Mouse (Mus musculus) left cerebral cortex, postnatal 25 days (tissue): ENCODE data around the gene Gng7. TPM values are rescaled to one million over a fixed set of nuclear protein-coding genes. Genes with fewer than 3 reads are reported as not detected.
"Not testable (repeated sequence)": the region's sequence is repeated elsewhere in the genome, so short reads cannot be mapped to it uniquely, and the experiment has no call there.

ENCODE experiments used
- DNase-seq, 2 experiments: peaks; one replicate each; pipeline ENCODE4 v3.0.0; 2022; ENCODE audit warnings: low spot score in 2 of 2, mixed read lengths in 1 of 2
- intact Hi-C: fragments of 180-260 bp; cut with DNase I; formaldehyde crosslinking; loops from one replicate; pipeline ENCODE4 v1.15.1; 2025
- total RNA-seq, 2 experiments: library from RNA; stranded (reverse); gene quantifications; 2 replicates each; pipeline ENCODE4 v1.2.3; 2021

Gng7 gene
- total RNA-seq, 2 experiments from 2014 or later: 83.8 to 196 TPM

DNA sequence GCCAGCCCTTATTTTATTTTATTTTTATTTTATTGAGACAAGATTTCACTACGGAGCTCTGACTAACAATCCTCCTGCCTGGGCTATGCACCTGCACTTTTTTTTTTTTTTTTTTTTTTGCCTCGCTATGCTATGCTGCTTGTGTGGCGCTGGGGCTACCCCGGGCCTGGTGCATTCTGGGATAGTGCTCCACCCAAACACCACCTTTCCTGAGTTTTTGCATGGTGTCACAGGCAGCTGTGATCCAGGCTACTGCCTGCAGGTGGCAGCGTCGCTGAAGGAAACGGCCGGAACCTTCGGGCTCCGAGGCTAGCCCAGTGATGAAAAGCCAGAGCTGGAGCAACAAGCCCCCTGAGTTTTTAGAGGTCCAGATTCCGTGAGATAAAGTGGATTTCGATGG is 16.0 kb downstream of the Gng7 start:
- intact Hi-C loops: loop anchor here (1.0 to 5.0 kb wide), 3 partner anchors 43 to 241 kb away; partner anchors contain the start of gene Dot1l
- DNase-seq: peak in 1 of 2 experiments; percentile 79

GRCm38 (mm10) chr10:80998021-80998420 is 16.7 kb downstream of the Gng7 start:
- intact Hi-C loops: loop anchor here (2.0 to 5.0 kb wide), 2 partner anchors 177 to 241 kb away; partner anchors contain the start of gene Dot1l
- peak in 1 of 2 experiments; percentile 52 for DNase-seq

GRCm38 (mm10) chr10:80997332-80997731 is 17.4 kb downstream of the Gng7 start:
- intact Hi-C loops: loop anchor here (5.0 kb wide), 1 partner anchor 240 kb away; the partner anchor contains the start of gene Dot1l

DNA sequence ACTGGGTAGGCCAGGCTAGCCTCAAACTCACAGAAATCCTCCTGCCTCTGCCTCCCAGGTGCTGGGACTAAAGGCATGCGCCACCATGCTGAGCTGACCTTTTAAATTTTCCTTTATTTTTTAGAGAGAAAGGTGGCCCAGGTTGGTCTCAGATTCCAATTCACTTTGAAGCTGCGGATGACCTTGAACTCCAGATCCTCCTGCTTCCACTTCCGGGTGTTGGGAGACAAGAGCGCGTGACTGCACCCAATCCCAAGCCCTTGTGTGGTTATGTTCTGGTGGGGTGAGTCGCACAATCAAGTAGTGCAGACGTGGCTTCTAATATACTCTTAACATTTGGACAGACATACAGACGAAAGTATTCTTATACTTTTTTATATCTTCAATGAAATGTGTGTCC is 18.2 kb downstream of the Gng7 start:
- no peak for DNase-seq
- intact Hi-C loops: loop anchor here (5.0 kb wide), 1 partner anchor 239 kb away; the partner anchor contains the start of gene Dot1l

More at GRCm38 (mm10) chr10:80997332-80997731, 17.4 kb downstream of the Gng7 start:
- no peak for DNase-seq

GRCm38 (mm10) chr10:80995091-80995632 is 19.6 kb downstream of the Gng7 start:
- peak; percentile 87 to 89 for DNase-seq
- intact Hi-C loops: loop anchor here (2.0 to 5.0 kb wide), 3 partner anchors 66 to 238 kb away; partner anchors contain the start of gene Dot1l

- intact Hi-C loops: loop anchor here (2.0 to 5.0 kb wide), 4 partner anchors 66 to 237 kb away; partner anchors contain the start of genes Dot1l and Oaz1
- DNase-seq: no peak
These were observed 20.1 kb downstream of the Gng7 start for GRCm38 (mm10) chr10:80994621-80995020.

DNA sequence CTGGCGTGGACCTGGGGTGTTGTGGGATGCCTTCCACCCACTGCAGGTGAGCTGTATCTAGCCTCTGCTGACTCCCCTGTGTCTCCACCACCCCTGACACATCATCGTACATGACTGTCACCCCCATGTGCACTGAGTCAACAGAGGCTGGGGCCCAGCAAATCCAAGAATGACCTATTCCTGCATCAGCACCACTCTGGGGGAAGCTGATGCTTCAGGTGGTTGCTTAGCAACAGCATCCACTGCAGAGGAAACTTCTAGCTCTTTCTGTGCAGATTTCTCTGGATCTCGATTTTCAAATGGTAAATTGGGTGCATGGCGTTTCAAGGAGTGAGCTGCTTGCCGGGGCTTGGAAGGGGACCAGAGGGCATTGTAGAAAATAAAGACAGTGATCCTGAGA is 21.5 kb downstream of the Gng7 start:
- intact Hi-C loops: loop anchor here (5.0 kb wide), 1 partner anchor 166 kb away; the partner anchor contains the start of gene Oaz1
- peak in 1 of 2 experiments; percentile 63 for DNase-seq

- DNase-seq: peak in 1 of 2 experiments; percentile 26
- intact Hi-C loops: loop anchor here (5.0 kb wide), 1 partner anchor 165 kb away; the partner anchor contains the start of gene Oaz1
These were observed 22.8 kb downstream of the Gng7 start for GRCm38 (mm10) chr10:80991945-80992344.

DNA sequence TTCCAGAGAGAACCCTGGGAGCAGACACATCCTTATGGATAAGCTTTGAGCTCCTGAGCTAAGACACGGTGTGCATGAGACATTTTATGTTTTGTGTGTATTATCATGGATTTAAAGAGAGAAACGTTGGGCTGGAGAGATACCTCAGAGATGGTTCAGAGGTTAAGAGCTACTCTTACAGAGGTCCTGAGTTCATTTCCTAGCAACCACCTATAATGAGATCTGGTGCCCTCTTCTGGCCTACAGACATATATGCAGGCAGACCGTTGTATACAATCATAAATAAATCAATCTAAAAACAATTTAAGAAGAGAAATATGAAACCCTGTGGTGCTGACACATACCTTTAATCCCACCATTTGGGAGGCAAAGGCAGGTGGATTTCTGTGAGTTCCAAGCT is 23.7 kb downstream of the Gng7 start:
- no peak for DNase-seq
- intact Hi-C loops: loop anchor here (5.0 kb wide), 1 partner anchor 164 kb away; the partner anchor contains the start of gene Oaz1

- intact Hi-C loops: loop anchor here (5.0 kb wide), 1 partner anchor 163 kb away; the partner anchor contains the start of gene Oaz1
- DNase-seq: no peak
These were observed 24.3 kb downstream of the Gng7 start for GRCm38 (mm10) chr10:80990406-80990805.

- intact Hi-C loops: loop anchor here (5.0 kb wide), 1 partner anchor 163 kb away; the partner anchor contains the start of gene Oaz1
- DNase-seq: not testable (repeated sequence)
These were observed 24.9 kb downstream of the Gng7 start for GRCm38 (mm10) chr10:80989854-80990253.

DNA sequence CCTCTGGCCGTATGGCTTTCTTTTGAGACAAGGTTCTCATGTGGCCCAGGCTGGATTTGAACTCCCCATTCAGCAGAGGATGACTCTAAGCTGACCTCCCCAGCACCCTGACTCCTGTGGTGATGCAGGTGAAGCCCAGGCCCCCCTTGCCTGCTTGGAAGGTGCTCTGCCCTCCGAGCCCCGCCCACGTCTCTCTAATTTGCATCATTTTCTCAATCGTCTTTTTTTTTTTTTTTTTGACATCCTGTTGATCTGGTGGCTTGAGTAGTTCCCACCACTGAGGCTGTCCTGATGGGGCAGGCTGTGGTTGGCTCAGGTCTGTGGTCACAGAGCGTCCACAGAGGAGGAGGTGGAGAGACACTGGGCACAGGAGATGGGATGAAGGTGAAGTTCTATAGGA is 25.3 kb downstream of the Gng7 start:
- intact Hi-C loops: no loop called here
- DNase-seq: no peak

DNA sequence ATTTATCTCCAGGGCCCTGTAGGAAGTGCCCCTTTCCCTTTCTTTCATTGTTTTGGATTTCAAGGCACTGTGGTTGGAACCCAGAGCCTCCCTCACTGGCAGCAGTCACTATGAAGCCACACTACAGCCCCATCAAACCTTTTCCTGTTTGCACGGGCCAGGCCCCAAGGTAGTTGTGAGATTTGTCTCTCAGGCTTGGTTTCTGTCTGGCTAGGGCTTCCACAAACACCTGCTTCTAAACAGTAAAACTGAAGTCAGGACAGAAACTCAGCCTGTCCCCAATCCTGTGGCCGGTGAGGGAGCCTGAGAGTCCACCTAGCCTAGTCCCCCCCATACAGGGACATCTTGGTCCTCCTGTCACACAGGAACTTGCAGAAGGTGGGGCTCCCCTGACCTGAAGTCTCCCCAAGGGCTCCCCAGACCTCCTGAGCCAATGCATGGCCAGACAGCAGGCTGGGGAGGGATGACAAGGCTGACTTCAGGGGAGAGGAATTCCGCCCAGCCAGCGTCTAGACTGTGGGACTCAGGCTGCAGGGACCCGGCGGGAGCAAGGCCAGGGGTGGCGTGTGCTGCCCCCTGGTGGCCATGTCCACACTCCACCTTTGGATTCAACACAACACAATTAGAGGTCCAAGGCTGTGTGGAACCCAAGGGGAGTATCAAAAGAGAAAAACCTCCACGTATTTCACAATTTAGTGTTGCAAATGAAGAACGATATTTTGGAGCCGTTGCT is 26.9 kb downstream of the Gng7 start:
- intact Hi-C loops: loop anchor here (1.0 kb wide), 1 partner anchor 59 kb away; no protein-coding TSS in a partner anchor
- peak; percentile 63 to 66 for DNase-seq

- intact Hi-C loops: no loop called here
- DNase-seq: no peak
These were observed 28.0 kb downstream of the Gng7 start for GRCm38 (mm10) chr10:80986754-80987153.

GRCm38 (mm10) chr10:80985970-80986701 is 28.6 kb downstream of the Gng7 start:
- DNase-seq: no peak
- intact Hi-C loops: no loop called here

DNA sequence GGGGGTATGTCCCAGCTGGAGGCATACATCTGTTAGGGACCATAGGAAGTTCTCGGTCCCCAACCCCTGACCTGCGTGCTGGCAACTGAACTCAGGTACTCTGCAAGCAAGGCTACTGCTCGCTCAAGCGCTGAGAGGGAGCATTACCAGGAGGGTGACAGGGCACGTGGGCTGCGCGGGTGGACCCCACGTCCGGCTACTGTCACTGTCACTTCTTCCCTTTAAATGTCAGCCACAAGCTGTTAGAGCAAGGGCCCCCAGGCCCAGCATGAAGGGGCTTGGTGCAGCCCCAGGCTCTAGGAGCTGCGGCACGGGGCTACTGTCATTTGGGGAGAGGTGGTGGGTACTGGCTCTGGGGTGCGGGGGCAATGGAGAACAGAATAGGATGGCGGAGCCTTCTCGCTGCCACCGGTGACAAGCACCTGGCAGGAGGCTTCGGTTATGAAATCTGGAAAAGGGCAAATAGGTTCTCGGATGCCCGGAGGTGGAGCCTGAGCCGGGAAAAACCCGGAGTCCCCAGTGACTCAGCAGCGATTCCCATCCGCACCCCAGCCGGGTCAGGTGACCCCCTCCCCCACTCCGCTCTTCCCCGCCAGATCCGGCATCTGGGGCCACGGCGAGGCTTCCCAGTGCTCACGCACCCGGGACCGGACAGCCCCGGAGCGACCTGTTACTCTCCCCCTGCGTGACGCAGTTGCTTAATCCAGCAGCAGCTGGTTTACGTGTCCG is 29.3 kb downstream of the Gng7 start:
- intact Hi-C loops: no loop called here
- no peak for DNase-seq

GRCm38 (mm10) chr10:80984223-80984622 is 30.5 kb downstream of the Gng7 start:
- intact Hi-C loops: no loop called here
- DNase-seq: no peak

- intact Hi-C loops: no loop called here
- DNase-seq: no peak
These were observed 32.4 kb downstream of the Gng7 start for GRCm38 (mm10) chr10:80982381-80982780.

DNA sequence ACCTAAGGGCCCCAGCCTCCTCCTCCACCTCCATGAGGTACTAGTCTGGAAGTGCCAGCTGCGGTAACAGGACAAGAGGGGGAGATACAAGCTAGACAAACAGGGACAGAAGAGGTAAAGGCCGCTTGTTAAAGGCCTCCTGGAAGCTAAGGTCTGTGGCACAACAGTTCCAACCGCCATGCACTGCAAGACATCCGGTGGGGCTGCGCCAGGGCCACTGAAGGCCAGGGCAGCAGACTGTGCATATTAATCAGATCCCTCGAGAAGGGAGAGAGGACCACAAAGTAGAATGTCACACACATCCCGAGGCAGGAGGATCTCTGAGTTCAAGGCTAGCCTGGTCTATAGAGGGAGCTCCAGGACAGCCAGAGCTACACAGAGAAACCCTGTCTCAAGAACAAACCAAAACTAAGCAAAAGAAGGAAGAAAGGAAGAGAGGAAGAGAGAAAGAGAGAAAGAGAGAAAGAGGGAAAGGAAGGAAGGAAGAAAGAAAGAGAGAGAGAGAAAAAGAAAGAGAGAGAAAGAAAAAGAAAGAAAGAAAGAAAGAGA is 33.1 kb downstream of the Gng7 start:
- intact Hi-C loops: no loop called here
- no peak for DNase-seq
